Mouse (Mus musculus) kidney, postnatal 4 days (tissue): ENCODE results near the gene Zbed6.
"Not testable (repeated sequence)": the region's sequence is repeated elsewhere in the genome, so short reads cannot be mapped to it uniquely, and the experiment has no call there.

Source experiments
- DNase-seq, 2 experiments: peaks; one replicate each; pipeline ENCODE4 v3.0.0; 2021; ENCODE audit warnings: mixed read lengths in 2 of 2

Gene Zbed6

GRCm38 (mm10) chr1:133660466-133661202, at the start of gene Zbed6:
Zbed6 (minus strand) TSS chr1:133660885.
- DNase-seq = peak; percentile 87 to 92

GRCm38 (mm10) chr1:133709292-133709691, 48.6 kb upstream of the Zbed6 start:
- no peak for DNase-seq

- DNase-seq = peak in 1 of 2 experiments; percentile 46
These were observed 41.1 kb upstream of the Zbed6 start for GRCm38 (mm10) chr1:133701824-133702223.

GRCm38 (mm10) chr1:133697935-133698620, 37.4 kb upstream of the Zbed6 start:
- DNase-seq = no peak

GRCm38 (mm10) chr1:133695901-133696300, 35.2 kb upstream of the Zbed6 start:
- DNase-seq = peak; percentile 84 to 89

- DNase-seq = peak in 1 of 2 experiments; percentile 44
These were observed 34.2 kb upstream of the Zbed6 start for GRCm38 (mm10) chr1:133694876-133695275.

- no peak for DNase-seq
These were observed 33.6 kb upstream of the Zbed6 start for GRCm38 (mm10) chr1:133694301-133694700.

- no peak for DNase-seq
These were observed 32.9 kb upstream of the Zbed6 start for GRCm38 (mm10) chr1:133693536-133694114.

- peak in 1 of 2 experiments; percentile 22 for DNase-seq
These were observed 31.5 kb upstream of the Zbed6 start for GRCm38 (mm10) chr1:133692195-133692594.

GRCm38 (mm10) chr1:133691046-133691445, 30.4 kb upstream of the Zbed6 start:
- DNase-seq = no peak

GRCm38 (mm10) chr1:133689897-133690296, 29.2 kb upstream of the Zbed6 start, which contains the start of gene Lax1:
Lax1 (minus strand) TSS chr1:133690108.
- peak in 1 of 2 experiments; percentile 26 for DNase-seq

- no peak for DNase-seq
These were observed 27.6 kb upstream of the Zbed6 start for GRCm38 (mm10) chr1:133688301-133688700.

- DNase-seq = peak in 1 of 2 experiments; percentile 44
These were observed 25.2 kb upstream of the Zbed6 start for GRCm38 (mm10) chr1:133685749-133686519.

GRCm38 (mm10) chr1:133671801-133672200, 11.1 kb upstream of the Zbed6 start:
- no peak for DNase-seq

- no peak for DNase-seq
These were observed 10.6 kb upstream of the Zbed6 start for GRCm38 (mm10) chr1:133671266-133671665.

- no peak for DNase-seq
These were observed 10.1 kb upstream of the Zbed6 start for GRCm38 (mm10) chr1:133670776-133671175.

GRCm38 (mm10) chr1:133670190-133670589, 9.5 kb upstream of the Zbed6 start:
- DNase-seq = no peak

GRCm38 (mm10) chr1:133668618-133669017, 7.9 kb upstream of the Zbed6 start:
- no peak for DNase-seq

- no peak for DNase-seq
These were observed 7.0 kb upstream of the Zbed6 start for GRCm38 (mm10) chr1:133667721-133668120.

GRCm38 (mm10) chr1:133665713-133666112, 5.0 kb upstream of the Zbed6 start:
- DNase-seq = not testable (repeated sequence)

GRCm38 (mm10) chr1:133664203-133664970, 3.7 kb upstream of the Zbed6 start:
- DNase-seq = no peak

- no peak for DNase-seq
These were observed 2.7 kb upstream of the Zbed6 start for GRCm38 (mm10) chr1:133663427-133663826.
